Mouse (Mus musculus) kidney, adult 2 months (tissue): ENCODE data around the gene Iscu. TPM values are rescaled to one million over a fixed set of nuclear protein-coding genes. Genes with fewer than 3 reads are reported as not detected.

ENCODE experiments used
- DNase-seq: peaks from one replicate; pipeline ENCODE4 v3.0.0; 2021
- H3K27ac ChIP-seq: fragments of 200-500 bp; 2 replicates; pipeline ENCODE4 v1.5.1; 2012; ENCODE audit warnings: low read depth, low read length, control low read depth, inconsistent platforms; ENCODE audit not compliant: insufficient read depth
- H3K27me3 ChIP-seq: fragments of 200-500 bp; replicated peaks from 2 replicates; pipeline ENCODE4 v1.6.1; 2012; ENCODE audit warnings: mild to moderate bottlenecking, moderate library complexity, low read length, inconsistent platforms; ENCODE audit not compliant: control insufficient read depth, insufficient read depth
- H3K36me3 ChIP-seq: fragments of 200-500 bp; 2 replicates; pipeline ENCODE4 v1.6.1; 2012; ENCODE audit warnings: mild to moderate bottlenecking, moderate library complexity, low read length, inconsistent platforms; ENCODE audit not compliant: control insufficient read depth, insufficient read depth
- H3K4me1 ChIP-seq: fragments of 200-500 bp; 2 replicates; pipeline ENCODE4 v1.6.1; 2011; ENCODE audit warnings: low read length; ENCODE audit not compliant: control insufficient read depth, insufficient read depth
- H3K4me3 ChIP-seq: fragments of 200-500 bp; 2 replicates; pipeline ENCODE4 v1.5.1; 2011; ENCODE audit warnings: mild to moderate bottlenecking, low read depth, low read length, control low read depth; ENCODE audit not compliant: insufficient read depth
- CTCF ChIP-seq: fragments of 200-500 bp; conservative IDR thresholded peaks from 2 replicates; pipeline ENCODE4 v1.5.1; 2011; ENCODE audit warnings: low read depth, mild to moderate bottlenecking, control low read depth, low read length, moderate library complexity, mixed read lengths; ENCODE audit not compliant: insufficient read depth, insufficient read length
- POLR2A ChIP-seq: fragments of 200-500 bp; IDR thresholded peaks from one replicate; pipeline ENCODE4 v1.6.1; 2011; ENCODE audit warnings: low read depth, low read length, control low read depth
- WGBS: fragments of 180-500 bp; shearing (Covaris S2); methylation state at CpG from one replicate; pipeline ENCODE4 v1.1.7; 2018; 5-methylcytosine and 5-hydroxymethylcytosine counted together
- polyA plus RNA-seq: library from polyadenylated mRNA; depleted of rRNA; stranded (reverse); fragments of >200 nt; gene quantifications from 2 replicates; pipeline ENCODE4 v1.2.3, GENCODE M21; 2012; rRNA removed

The Iscu gene
- polyA plus RNA-seq, 1 experiment = 370 TPM

GRCm38 (mm10) chr5:113815638-113816152 lies 43.1 kb downstream of the Iscu start:
- peak; percentile 62 for DNase-seq
- H3K27ac ChIP-seq = no peak overlapping the region
- H3K27me3 ChIP-seq = no peaks in the 10 kb centered on the region
- H3K4me1 ChIP-seq = no peaks in the 10 kb centered on the region
- TF ChIP-seq CTCF = peak; percentile 76
- TF ChIP-seq POLR2A = no peak
- no peaks in the 10 kb centered on the region for H3K36me3 ChIP-seq
- 11% methylated on average over 15 of the region's 15 CpGs for WGBS
- H3K4me3 ChIP-seq = no peak overlapping the region

- no peak overlapping the region for H3K27ac ChIP-seq
- no peaks in the 10 kb centered on the region for H3K36me3 ChIP-seq
- TF ChIP-seq CTCF (no peak), POLR2A (no peak)
- DNase-seq = no peak
- 58% methylated on average over 14 of the region's 14 CpGs for WGBS
- no peak overlapping the region for H3K4me3 ChIP-seq
- no peaks in the 10 kb centered on the region for H3K27me3 ChIP-seq
- no peaks in the 10 kb centered on the region for H3K4me1 ChIP-seq
These were observed 46.0 kb downstream of the Iscu start for GRCm38 (mm10) chr5:113818572-113818971.

DNA sequence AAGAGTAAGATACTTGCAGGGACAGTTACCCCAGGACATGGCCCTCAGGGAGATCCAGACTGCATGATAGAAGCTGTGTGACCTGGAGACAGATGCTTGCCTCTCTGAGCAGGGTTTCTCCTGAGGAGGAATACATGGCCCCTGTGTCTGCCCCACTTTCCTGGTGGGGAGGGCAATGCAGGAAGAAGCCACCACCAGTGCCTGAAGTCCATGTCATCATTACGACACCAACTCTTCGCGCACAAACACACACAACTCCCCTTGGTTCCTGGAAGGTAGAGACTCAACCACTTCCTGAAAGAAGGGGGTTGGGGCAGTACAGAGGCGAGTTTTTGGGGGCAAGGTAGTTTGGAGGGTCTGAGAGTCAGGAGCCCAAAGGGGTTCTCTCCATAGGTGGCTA lies 51.7 kb downstream of the Iscu start:
- DNase-seq = no peak
- no peak for TF ChIP-seq CTCF
- no peak for TF ChIP-seq POLR2A
- 77% methylated on average over 4 of the region's 4 CpGs for WGBS

GRCm38 (mm10) chr5:113825558-113825957 lies 53.0 kb downstream of the Iscu start:
- H3K27ac ChIP-seq = no peak overlapping the region
- H3K4me3 ChIP-seq = no peak overlapping the region
- 65% methylated on average over 7 of the region's 7 CpGs for WGBS

More for the DNA sequence above, 51.7 kb downstream of the Iscu start:
- no peak overlapping the region for H3K4me3 ChIP-seq
- no peaks in the 10 kb centered on the region for H3K4me1 ChIP-seq
- no peaks in the 10 kb centered on the region for H3K27me3 ChIP-seq
- H3K36me3 ChIP-seq = no peaks in the 10 kb centered on the region
- no peak overlapping the region for H3K27ac ChIP-seq

DNA sequence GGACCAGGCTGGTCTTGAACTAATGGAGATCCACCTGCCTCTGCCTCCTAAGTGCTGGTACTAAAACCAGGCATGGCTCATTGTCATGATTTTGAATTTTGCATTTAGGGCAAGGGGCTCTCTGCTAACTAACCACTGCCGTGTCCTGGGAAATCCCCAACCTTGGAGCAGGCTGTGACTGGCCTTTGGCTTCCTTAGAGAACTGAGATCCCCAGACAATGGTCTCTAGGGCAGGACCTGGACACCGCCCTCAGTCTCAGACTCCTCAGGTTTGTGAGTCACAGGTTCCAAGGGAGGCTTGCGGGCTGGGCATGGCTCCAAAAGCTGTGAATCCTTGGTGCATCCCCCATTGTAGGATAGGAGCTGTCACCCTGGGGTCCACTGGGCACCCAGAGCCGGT lies 54.1 kb downstream of the Iscu start:
- Histone ChIP-seq H3K27ac (no peak overlapping the region), H3K4me1 (no peaks in the 10 kb centered on the region), H3K27me3 (no peaks in the 10 kb centered on the region), H3K36me3 (no peaks in the 10 kb centered on the region), H3K4me3 (no peak overlapping the region)
- DNase-seq = no peak
- 71% methylated on average over 4 of the region's 4 CpGs for WGBS
- TF ChIP-seq CTCF (no peak), POLR2A (no peak)

More at GRCm38 (mm10) chr5:113825558-113825957, 53.0 kb downstream of the Iscu start:
- no peaks in the 10 kb centered on the region for H3K27me3 ChIP-seq
- TF ChIP-seq POLR2A = no peak
- TF ChIP-seq CTCF = no peak
- DNase-seq = no peak
- H3K36me3 ChIP-seq = no peaks in the 10 kb centered on the region
- no peaks in the 10 kb centered on the region for H3K4me1 ChIP-seq

Other genes with a start within 250 kb of the Iscu start
- 18.2 and 19.4 TPM in 2 replicates for gene Cmklr1, start 122.3 kb upstream of the Iscu start, polyA plus RNA-seq
- not detected in 2 replicates for gene 1700069L16Rik, start 48.0 kb upstream of the Iscu start, polyA plus RNA-seq
- 6.7 and 7.1 TPM in 2 replicates for gene Ficd, start 36.9 kb upstream of the Iscu start, polyA plus RNA-seq
- gene Sart3, start 238 bp upstream of the Iscu start, polyA plus RNA-seq = 13.4 TPM in 2 replicates
- 14.8 and 19.0 TPM in 2 replicates for gene Tmem119, start 27.8 kb downstream of the Iscu start, polyA plus RNA-seq
- gene Selplg, start 59.9 kb downstream of the Iscu start, polyA plus RNA-seq = 9.6 and 20.5 TPM in 2 replicates
- 43.1 and 43.5 TPM in 2 replicates for gene Coro1c, start 136.0 kb downstream of the Iscu start, polyA plus RNA-seq
- gene Ssh1, start 221.1 kb downstream of the Iscu start, polyA plus RNA-seq = 11.3 and 12.1 TPM in 2 replicates
- 369 and 376 TPM in 2 replicates for gene Dao, start 231.0 kb downstream of the Iscu start, polyA plus RNA-seq